Mouse (Mus musculus): ENCODE data around the gene Rpl37. TPM values are rescaled to one million over a fixed set of nuclear protein-coding genes. Genes with fewer than 3 reads are reported as not detected.

Gene Rpl37
- polyA plus RNA-seq, 1 experiment from 2014 or later = 411 TPM

Other genes starting within 250 kb of the Rpl37 start
- gene Mroh2b, start 217.9 kb upstream of the Rpl37 start, polyA plus RNA-seq (2015; fragmentation: Nextera tagmentation; extraction: Ambion mirVana) = not detected in 2 replicates
- gene C7, start 52.9 kb upstream of the Rpl37 start, polyA plus RNA-seq (2015; fragmentation: Nextera tagmentation; extraction: Ambion mirVana) = not detected in 2 replicates
- gene Card6, start 8.1 kb upstream of the Rpl37 start, polyA plus RNA-seq (2015; fragmentation: Nextera tagmentation; extraction: Ambion mirVana) = 1.1 and 2.0 TPM in 2 replicates
- gene Prkaa1, start 27.2 kb downstream of the Rpl37 start, polyA plus RNA-seq (2015; fragmentation: Nextera tagmentation; extraction: Ambion mirVana) = 16.1 and 18.6 TPM in 2 replicates
- gene Ttc33, start 68.9 kb downstream of the Rpl37 start, polyA plus RNA-seq (2015; fragmentation: Nextera tagmentation; extraction: Ambion mirVana) = 55.0 and 58.3 TPM in 2 replicates
- 4.2 and 4.4 TPM in 2 replicates for gene Ptger4, start 127.5 kb downstream of the Rpl37 start, polyA plus RNA-seq (2015; fragmentation: Nextera tagmentation; extraction: Ambion mirVana)

Data from neural tube, embryonic 13.5 days (tissue).